Mouse (Mus musculus): ENCODE measurements around the gene Shisa8. TPM values are rescaled to one million over a fixed set of nuclear protein-coding genes. Genes with fewer than 3 reads are reported as not detected.
A peak's percentile ranks its signal among the peaks of the same experiment; 100 is the strongest.

Shisa8 gene
- polyA plus RNA-seq, 1 experiment from 2014 or later, result 2.4 TPM

DNA sequence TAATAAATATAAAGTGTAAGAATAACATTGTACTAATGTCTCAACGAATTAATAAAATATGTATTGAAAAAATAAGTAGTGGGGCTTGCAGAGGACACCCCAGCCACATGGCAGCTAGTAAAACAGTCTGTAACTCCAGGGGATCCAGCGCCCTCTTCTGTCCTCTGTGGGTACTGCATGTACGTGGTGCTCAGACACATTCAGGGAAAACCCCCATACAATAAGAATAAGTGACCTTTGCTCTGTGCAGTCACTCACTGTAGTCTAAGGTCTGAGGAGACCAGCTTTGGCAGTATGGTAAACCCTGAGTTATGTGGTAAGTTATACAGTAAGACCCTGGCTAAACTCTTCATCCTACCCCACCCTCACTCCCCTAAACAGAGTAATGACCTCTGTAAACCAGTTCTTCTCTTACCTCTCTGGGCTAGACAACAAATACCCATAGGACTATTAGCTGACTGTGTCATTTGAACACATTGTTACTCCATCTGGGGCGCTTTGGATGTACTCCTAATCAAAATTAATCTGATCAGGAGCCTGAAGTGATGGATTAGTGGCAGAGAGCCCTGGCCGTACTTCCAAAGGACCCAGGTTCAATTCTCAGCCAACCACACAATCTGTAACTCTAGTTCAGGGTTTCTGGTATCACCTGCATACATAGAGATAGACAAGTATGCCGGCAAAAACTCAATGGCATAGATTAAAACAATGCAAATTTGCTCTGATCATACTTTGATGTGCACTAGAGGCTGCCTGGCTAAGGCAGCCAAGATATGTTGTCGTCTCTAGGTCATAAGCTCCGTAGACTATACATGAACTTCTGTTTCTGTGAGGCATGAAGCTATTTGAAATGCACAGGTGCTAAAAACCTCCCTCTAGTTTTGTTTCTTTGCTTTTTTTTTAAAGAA, 47.0 kb downstream of the Shisa8 start:
- no peak overlapping the region for H3K27ac ChIP-seq
- no peak overlapping the region for H3K4me3 ChIP-seq (replicated peaks)
- peaks cover 55% of the 10 kb centered on the region for H3K4me1 ChIP-seq
- H3K4me2 ChIP-seq, result no peak overlapping the region
- peaks cover 10% of the 10 kb centered on the region for H3K36me3 ChIP-seq (replicated peaks)
- ATAC-seq (ENCODE audit: low FRiP score), result peak; percentile 22; the same call in 1 of the 2 replicates
- WGBS, result 58% methylated on average over 8 of the region's 8 CpGs
- no peak overlapping the region for H3K9ac ChIP-seq
- no peaks in the 10 kb centered on the region for H3K27me3 ChIP-seq
- no peaks in the 10 kb centered on the region for H3K9me3 ChIP-seq

DNA sequence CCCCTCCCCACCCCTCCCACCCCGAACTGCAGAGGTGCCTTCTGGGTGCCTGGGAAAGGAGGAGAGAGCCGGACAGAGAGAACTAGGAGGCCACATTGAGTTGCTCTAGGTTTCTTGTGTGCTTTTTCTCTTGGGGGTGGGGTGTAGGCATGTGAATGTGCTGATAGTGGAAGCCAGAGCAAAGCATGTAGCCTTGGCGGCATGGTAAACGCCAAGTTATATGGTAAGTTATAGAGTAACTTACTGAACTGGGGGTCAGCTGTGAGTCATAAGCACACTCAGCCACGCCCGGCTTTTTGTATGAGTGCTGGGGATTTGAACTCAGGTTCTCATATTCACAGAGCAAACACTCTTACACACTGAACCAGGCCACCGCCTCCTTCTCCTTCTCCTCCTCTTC, 48.1 kb downstream of the Shisa8 start:
- ATAC-seq (ENCODE audit: low FRiP score), result no peak
- no peaks in the 10 kb centered on the region for H3K9me3 ChIP-seq
- H3K36me3 ChIP-seq (replicated peaks), result no peaks in the 10 kb centered on the region
- H3K4me3 ChIP-seq (replicated peaks), result no peak overlapping the region
- peak overlapping the region; percentile 37; the same call in 1 of the 2 replicates for H3K27ac ChIP-seq
- H3K9ac ChIP-seq, result no peak overlapping the region
- H3K27me3 ChIP-seq, result no peaks in the 10 kb centered on the region
- H3K4me2 ChIP-seq, result no peak overlapping the region
- peaks cover 64% of the 10 kb centered on the region for H3K4me1 ChIP-seq
- WGBS, result 86% methylated on average over 7 of the region's 7 CpGs

DNA sequence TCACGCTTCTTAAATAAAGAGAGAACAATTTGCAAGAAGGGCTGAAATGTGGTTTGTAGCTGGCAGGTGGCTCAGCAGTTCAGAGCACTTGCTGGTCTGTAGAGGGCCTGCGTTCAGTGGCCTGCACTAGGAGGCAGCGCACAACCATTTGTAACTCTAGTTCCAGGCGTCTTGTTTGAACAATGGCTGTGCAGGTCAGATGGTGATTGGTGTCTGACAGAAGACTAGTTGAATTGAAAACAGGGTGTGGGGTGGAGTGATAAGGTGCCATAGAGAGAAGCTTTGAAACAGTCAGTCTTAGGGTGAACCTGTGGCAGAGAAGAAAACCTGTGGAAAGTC, 48.6 kb downstream of the Shisa8 start:
- Histone ChIP-seq H3K4me1 (peaks cover 68% of the 10 kb centered on the region), H3K27me3 (no peaks in the 10 kb centered on the region), H3K4me3 (replicated peaks) (no peak overlapping the region), H3K9me3 (no peaks in the 10 kb centered on the region), H3K36me3 (replicated peaks) (no peaks in the 10 kb centered on the region), H3K27ac (peak overlapping the region; percentile 37), H3K4me2 (no peak overlapping the region), H3K9ac (no peak overlapping the region)
- 55% methylated on average over 4 of the region's 4 CpGs for WGBS
- no peak for ATAC-seq (ENCODE audit: low FRiP score)

DNA sequence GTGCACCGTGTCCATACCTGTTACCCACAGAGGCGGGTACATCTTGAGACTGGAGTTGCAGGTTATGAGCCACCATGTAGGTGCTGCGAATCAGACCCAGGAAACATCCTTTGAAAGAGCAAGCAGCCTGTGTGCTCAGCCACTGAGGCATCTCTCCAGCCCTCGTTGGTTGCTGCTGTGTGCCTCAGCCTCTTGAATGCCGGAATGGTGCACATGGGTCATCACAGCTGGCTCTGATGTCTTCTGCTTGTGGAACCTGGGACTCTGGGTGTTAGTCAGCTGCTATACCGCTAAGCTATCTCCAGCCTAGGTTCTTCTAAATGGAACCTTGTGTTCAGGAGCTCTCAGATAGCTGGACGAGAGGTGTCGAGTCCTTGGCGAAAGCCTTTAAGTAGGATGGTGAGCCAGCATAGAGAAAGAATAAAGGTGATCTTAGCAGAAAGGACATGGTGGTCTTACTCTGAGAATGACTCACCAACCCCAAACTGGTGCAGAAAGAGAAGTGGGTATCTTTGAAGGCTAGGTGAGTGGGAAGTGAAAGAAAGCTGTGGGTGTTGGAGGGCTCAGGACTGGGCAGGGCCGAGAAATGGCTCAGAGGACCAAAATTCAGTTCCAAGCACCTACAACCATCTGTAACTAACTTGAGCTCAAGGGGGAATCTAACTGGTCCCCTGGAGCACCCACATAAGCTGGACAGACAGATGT, 49.1 kb downstream of the Shisa8 start:
- Histone ChIP-seq H3K36me3 (replicated peaks) (no peaks in the 10 kb centered on the region), H3K9ac (no peak overlapping the region), H3K4me3 (replicated peaks) (no peak overlapping the region), H3K27me3 (no peaks in the 10 kb centered on the region), H3K27ac (peak overlapping the region; percentile 37), H3K4me2 (no peak overlapping the region), H3K4me1 (peaks cover 74% of the 10 kb centered on the region), H3K9me3 (no peaks in the 10 kb centered on the region)
- 88% methylated on average over 10 of the region's 10 CpGs for whole genome bisulfite sequencing
- ATAC-seq (ENCODE audit: low FRiP score), result no peak

DNA sequence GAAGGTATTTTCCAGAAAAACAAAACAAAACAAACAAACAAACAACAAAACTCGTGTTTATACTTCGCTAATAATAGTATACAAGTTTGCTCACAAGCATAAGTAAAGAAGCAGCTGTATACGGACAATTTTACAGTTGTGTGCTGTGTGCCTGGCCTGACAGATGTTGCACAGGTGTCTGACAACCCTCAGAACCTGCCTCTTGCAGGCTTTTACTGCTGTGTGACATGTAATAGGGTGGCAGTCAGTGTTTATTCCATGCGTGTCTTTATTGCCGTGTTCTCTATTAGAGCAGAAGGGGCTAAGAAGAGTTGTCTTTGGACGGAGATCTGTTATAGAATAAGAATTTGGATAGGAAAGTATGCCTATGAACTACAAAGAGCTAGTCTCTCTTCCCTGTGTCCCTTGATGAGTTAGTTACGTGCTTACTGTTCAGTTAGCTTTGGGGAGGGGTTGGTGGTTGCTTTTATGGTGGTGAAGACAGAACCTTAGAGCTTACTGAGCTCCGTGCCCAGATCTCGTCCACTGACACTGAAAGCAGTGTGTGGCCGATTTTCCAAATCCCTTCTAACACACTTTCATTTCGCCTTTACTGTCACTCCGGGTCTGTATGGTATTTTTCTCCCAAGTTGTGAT, 50.5 kb downstream of the Shisa8 start:
- no peaks in the 10 kb centered on the region for H3K27me3 ChIP-seq
- 91% methylated on average over 12 of the region's 12 CpGs for WGBS
- H3K4me3 ChIP-seq (replicated peaks), result no peak overlapping the region
- H3K36me3 ChIP-seq (replicated peaks), result no peaks in the 10 kb centered on the region
- H3K9ac ChIP-seq, result no peak overlapping the region
- peaks cover 74% of the 10 kb centered on the region for H3K4me1 ChIP-seq
- no peak overlapping the region for H3K4me2 ChIP-seq
- H3K9me3 ChIP-seq, result no peaks in the 10 kb centered on the region
- no peak overlapping the region for H3K27ac ChIP-seq
- no peak for ATAC-seq (ENCODE audit: low FRiP score)

DNA sequence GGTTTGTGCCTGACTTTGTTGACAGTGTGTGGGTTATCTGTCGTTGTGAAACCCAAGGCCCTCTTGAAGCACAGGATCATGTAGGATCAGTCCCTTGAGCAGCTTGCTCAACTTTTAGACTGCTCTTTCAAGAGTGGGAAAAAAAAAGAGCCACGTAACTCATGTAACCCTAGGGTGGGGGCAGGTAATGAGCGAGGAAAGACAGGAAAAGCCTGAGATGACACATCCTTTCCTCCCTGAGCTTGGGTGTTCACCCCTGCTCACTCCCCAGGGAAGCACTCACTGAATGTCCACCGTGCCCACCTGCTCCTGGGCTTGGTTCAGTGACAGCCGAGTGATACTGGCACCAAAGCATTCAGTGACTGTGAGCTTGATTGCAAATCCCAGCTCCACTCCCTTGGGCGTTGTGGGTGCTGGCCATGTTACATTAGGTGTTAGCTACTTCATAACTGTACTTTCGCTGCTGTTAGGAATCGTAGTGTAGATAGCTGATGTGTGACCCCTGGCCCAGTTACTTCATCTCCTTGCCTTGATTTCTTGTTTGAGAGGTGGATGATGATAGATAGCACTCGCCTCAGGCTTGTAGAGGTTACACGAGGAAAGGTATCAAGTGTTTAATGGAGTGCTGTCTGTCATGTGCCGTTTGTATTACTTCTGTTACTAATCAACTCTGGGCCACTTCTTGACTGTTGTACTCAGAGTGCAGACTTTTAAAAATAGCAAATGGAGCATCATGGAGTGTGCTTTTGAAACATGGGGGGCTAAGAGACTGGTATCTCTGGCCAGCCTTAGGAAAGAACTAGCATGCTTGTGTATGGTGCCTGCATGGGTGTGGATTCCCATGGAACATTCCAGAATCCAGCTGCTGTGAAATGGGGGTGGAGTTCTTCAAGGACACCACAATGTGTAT, 51.6 kb downstream of the Shisa8 start:
- Histone ChIP-seq H3K27ac (no peak overlapping the region), H3K4me1 (peaks cover 67% of the 10 kb centered on the region), H3K4me2 (no peak overlapping the region), H3K27me3 (no peaks in the 10 kb centered on the region), H3K9ac (no peak overlapping the region), H3K9me3 (no peaks in the 10 kb centered on the region), H3K4me3 (replicated peaks) (no peak overlapping the region), H3K36me3 (replicated peaks) (peaks cover 10% of the 10 kb centered on the region; the same call in 1 of the 2 replicates)
- no peak for ATAC-seq (ENCODE audit: low FRiP score)
- 80% methylated on average over 11 of the region's 11 CpGs for WGBS

DNA sequence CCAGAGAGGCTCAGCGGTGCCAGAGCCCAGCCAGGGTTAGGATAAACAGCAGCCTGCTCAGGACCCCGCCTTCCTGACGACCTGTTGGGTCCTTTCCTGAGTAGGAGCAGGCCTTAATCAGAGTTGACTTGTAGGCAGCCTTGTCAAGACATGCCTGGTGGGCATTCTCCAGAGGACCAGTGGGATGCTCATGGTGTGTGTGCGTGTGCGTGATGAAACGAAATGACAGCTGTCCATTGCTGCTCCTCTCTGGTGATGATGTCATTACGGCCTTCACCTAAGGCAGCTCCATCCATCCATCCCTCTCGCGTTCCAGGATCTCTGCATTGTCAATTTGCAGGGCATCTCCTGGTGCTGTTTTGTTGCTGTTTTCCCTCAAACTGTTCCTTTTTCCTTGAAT, 53.1 kb downstream of the Shisa8 start:
- H3K4me3 ChIP-seq (replicated peaks), result no peak overlapping the region
- peaks cover 10% of the 10 kb centered on the region; the same call in 1 of the 2 replicates for H3K36me3 ChIP-seq (replicated peaks)
- H3K27me3 ChIP-seq, result no peaks in the 10 kb centered on the region
- no peak for ATAC-seq (ENCODE audit: low FRiP score)
- H3K4me2 ChIP-seq, result no peak overlapping the region
- H3K9me3 ChIP-seq, result no peaks in the 10 kb centered on the region
- no peak overlapping the region for H3K27ac ChIP-seq
- 84% methylated on average over 9 of the region's 9 CpGs for WGBS
- peaks cover 58% of the 10 kb centered on the region for H3K4me1 ChIP-seq
- no peak overlapping the region for H3K9ac ChIP-seq

DNA sequence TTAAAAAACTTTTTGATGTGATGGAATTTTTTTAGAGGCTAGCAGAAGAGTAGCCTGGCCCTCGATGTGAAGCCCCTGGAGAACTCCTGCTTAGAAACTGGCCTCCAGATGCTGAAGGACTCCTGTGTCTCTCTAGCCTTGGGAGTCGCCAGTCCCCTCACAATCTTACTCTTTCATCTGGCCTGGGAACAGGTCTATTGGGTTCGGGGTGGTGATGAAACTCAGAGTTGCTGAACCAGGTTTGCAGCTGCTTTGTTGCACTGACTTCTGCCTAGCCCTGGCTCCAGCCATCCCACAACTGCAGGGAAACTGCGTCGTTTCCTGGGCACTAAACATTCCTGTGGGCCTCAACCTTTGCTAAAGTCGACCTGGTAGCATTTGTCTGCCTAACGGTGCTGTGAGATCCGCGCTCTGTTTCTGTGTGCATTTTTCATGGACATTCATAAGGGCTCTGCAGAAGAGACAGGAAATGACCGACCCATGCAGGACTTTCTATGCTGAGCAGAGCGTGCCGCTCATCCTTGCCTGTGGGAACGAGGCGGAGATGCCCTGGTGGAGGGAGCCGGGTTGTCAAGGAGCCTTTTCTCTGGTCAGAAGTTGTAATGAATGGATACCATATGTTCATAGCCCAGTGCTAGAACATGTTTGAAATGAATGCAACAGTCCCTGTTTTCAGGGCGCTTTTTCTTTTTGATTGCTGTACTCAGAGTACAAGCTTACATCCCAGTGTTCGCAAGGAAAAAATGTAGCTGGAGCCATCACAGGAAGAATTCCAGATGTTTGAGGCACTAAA, 54.2 kb downstream of the Shisa8 start:
- Histone ChIP-seq H3K27me3 (no peaks in the 10 kb centered on the region), H3K36me3 (replicated peaks) (peaks cover 14% of the 10 kb centered on the region; the same call in 1 of the 2 replicates), H3K4me1 (peaks cover 58% of the 10 kb centered on the region), H3K4me3 (replicated peaks) (no peak overlapping the region), H3K9ac (no peak overlapping the region), H3K27ac (no peak overlapping the region), H3K9me3 (no peaks in the 10 kb centered on the region), H3K4me2 (no peak overlapping the region)
- 81% methylated on average over 17 of the region's 17 CpGs for WGBS
- ATAC-seq (ENCODE audit: low FRiP score), result no peak

DNA sequence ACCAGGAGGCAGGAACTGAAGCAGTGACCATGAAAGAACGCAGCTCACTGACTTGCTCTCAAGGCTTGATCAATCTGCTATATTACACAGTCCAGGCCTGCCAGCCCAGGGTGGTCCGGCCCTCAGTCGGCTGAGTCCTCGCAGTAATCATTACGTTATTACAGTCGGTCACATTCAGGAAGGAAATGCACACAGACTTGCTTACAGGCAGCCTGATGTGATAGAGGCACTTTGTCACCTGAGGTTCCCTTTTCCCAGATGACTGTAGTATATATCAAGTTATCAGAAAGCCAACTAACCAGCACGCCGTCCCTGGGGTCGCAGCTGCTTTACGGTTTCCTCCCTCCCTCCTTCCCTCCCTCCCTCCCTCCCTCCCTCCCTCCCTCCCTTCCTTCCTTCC, 55.7 kb downstream of the Shisa8 start:
- WGBS, result 94% methylated on average over 10 of the region's 10 CpGs
- H3K4me1 ChIP-seq, result peaks cover 67% of the 10 kb centered on the region
- H3K9ac ChIP-seq, result no peak overlapping the region
- H3K4me2 ChIP-seq, result no peak overlapping the region
- H3K4me3 ChIP-seq (replicated peaks), result no peak overlapping the region
- H3K27me3 ChIP-seq, result no peaks in the 10 kb centered on the region
- no peaks in the 10 kb centered on the region for H3K9me3 ChIP-seq
- H3K36me3 ChIP-seq (replicated peaks), result peaks cover 21% of the 10 kb centered on the region; the same call in 1 of the 2 replicates
- ATAC-seq (ENCODE audit: low FRiP score), result no peak
- no peak overlapping the region for H3K27ac ChIP-seq

DNA sequence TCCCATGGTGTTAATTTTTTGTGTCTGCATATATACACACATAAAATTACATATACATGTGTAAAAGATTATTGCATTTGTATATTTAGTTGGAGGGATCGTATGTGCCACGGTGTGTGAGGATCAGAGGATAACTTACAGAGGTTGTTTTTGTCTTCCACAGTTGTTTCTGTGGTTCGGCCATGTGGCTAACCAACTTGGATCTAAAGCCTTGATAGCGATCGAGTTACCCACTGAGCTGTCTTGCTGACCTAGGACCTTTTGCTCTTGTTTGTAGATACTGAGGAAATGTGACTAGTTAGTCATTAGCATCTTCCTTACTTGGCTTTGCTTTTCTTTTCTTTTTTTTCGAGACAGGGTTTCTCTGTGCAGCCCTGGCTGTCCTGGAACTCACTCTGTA, 56.3 kb downstream of the Shisa8 start:
- H3K4me2 ChIP-seq, result no peak overlapping the region
- no peak overlapping the region for H3K9ac ChIP-seq
- H3K27ac ChIP-seq, result no peak overlapping the region
- no peaks in the 10 kb centered on the region for H3K9me3 ChIP-seq
- 96% methylated on average over 6 of the region's 6 CpGs for WGBS
- H3K27me3 ChIP-seq, result no peaks in the 10 kb centered on the region
- peaks cover 70% of the 10 kb centered on the region for H3K4me1 ChIP-seq
- no peak for ATAC-seq (ENCODE audit: low FRiP score)
- H3K4me3 ChIP-seq (replicated peaks), result no peak overlapping the region
- peaks cover 23% of the 10 kb centered on the region; the same call in 1 of the 2 replicates for H3K36me3 ChIP-seq (replicated peaks)
